Mouse (Mus musculus) erythroblast, embryonic 14.5 days (primary cell): ENCODE results near the gene Gbf1. TPM values are rescaled to one million over a fixed set of nuclear protein-coding genes. Genes with fewer than 3 reads are reported as not detected.

Source experiments
- H3K27me3 ChIP-seq: 2 replicates; pipeline ENCODE4 v1.6.1; 2012; ENCODE audit warnings: inconsistent platforms; ENCODE audit not compliant: control insufficient read depth
- H3K36me3 ChIP-seq: 2 replicates; pipeline ENCODE4 v1.6.1; 2012; ENCODE audit warnings: mild to moderate bottlenecking, inconsistent platforms; ENCODE audit not compliant: control insufficient read depth
- H3K4me1 ChIP-seq: 2 replicates; pipeline ENCODE4 v1.6.1; 2012; ENCODE audit warnings: inconsistent platforms; ENCODE audit not compliant: control insufficient read depth
- H3K4me3 ChIP-seq: replicated peaks from 2 replicates; pipeline ENCODE3; 2012; ENCODE audit warnings: moderate library complexity, mild to moderate bottlenecking, inconsistent platforms
- H3K9me3 ChIP-seq: 2 replicates; pipeline ENCODE4 v1.6.1; 2012; ENCODE audit warnings: low read length, inconsistent platforms, mixed read lengths; ENCODE audit not compliant: control insufficient read depth
- GATA1 ChIP-seq: IDR thresholded peaks from 2 replicates; pipeline ENCODE4 v1.6.1; 2012; ENCODE audit warnings: low read length, inconsistent platforms, mixed read lengths
- TAL1 ChIP-seq: IDR thresholded peaks from 3 replicates; pipeline ENCODE4 v1.6.1; 2012; ENCODE audit warnings: low read length, inconsistent platforms, mixed read lengths
- polyA plus RNA-seq: library from polyadenylated mRNA; stranded (reverse); fragments of >175 nt; gene quantifications from 2 replicates; pipeline ENCODE4 v1.2.3, GENCODE M21; 2012

Gbf1 gene
- polyA plus RNA-seq, 1 experiment, result 31.8 TPM

- Histone ChIP-seq H3K27me3 (peaks cover 95% of the 10 kb centered on the region), H3K4me1 (peaks cover 51% of the 10 kb centered on the region), H3K36me3 (no peaks in the 10 kb centered on the region; the same call in 1 of the 2 replicates), H3K4me3 (no peak overlapping the region), H3K9me3 (peaks cover 19% of the 10 kb centered on the region)
- TF ChIP-seq GATA1 (no peak), TAL1 (no peak)
These were observed 167.9 kb downstream of the Gbf1 start for GRCm38 (mm10) chr19:46320076-46320785.

- Histone ChIP-seq H3K9me3 (peaks cover 19% of the 10 kb centered on the region), H3K4me1 (peaks cover 48% of the 10 kb centered on the region), H3K27me3 (peaks cover 100% of the 10 kb centered on the region), H3K4me3 (no peak overlapping the region), H3K36me3 (no peaks in the 10 kb centered on the region; the same call in 1 of the 2 replicates)
- TF ChIP-seq GATA1 (no peak), TAL1 (no peak)
These were observed 169.0 kb downstream of the Gbf1 start for GRCm38 (mm10) chr19:46321101-46321943.

GRCm38 (mm10) chr19:46322144-46322995 is 170.1 kb downstream of the Gbf1 start:
- peaks cover 48% of the 10 kb centered on the region for H3K4me1 ChIP-seq
- H3K9me3 ChIP-seq, result peaks cover 17% of the 10 kb centered on the region
- H3K4me3 ChIP-seq, result no peak overlapping the region
- no peaks in the 10 kb centered on the region for H3K36me3 ChIP-seq
- TF ChIP-seq TAL1, result no peak
- no peak for TF ChIP-seq GATA1
- H3K27me3 ChIP-seq, result peaks cover 100% of the 10 kb centered on the region

GRCm38 (mm10) chr19:46322996-46323572 is 170.8 kb downstream of the Gbf1 start:
- H3K36me3 ChIP-seq, result no peaks in the 10 kb centered on the region
- H3K4me1 ChIP-seq, result peaks cover 48% of the 10 kb centered on the region
- peaks cover 13% of the 10 kb centered on the region for H3K9me3 ChIP-seq
- no peak for TF ChIP-seq GATA1
- no peak for TF ChIP-seq TAL1
- peaks cover 97% of the 10 kb centered on the region for H3K27me3 ChIP-seq
- no peak overlapping the region for H3K4me3 ChIP-seq

GRCm38 (mm10) chr19:46323716-46324115 is 171.4 kb downstream of the Gbf1 start:
- TF ChIP-seq GATA1 (no peak), TAL1 (no peak)
- Histone ChIP-seq H3K4me3 (no peak overlapping the region), H3K9me3 (peaks cover 8% of the 10 kb centered on the region; the same call in 1 of the 2 replicates), H3K27me3 (peaks cover 91% of the 10 kb centered on the region), H3K36me3 (no peaks in the 10 kb centered on the region), H3K4me1 (peaks cover 47% of the 10 kb centered on the region)

- Histone ChIP-seq H3K4me1 (peaks cover 48% of the 10 kb centered on the region), H3K4me3 (no peak overlapping the region), H3K9me3 (peaks cover 4% of the 10 kb centered on the region; the same call in 1 of the 2 replicates), H3K36me3 (no peaks in the 10 kb centered on the region), H3K27me3 (peaks cover 91% of the 10 kb centered on the region)
- TF ChIP-seq GATA1, result no peak
- TF ChIP-seq TAL1, result no peak
These were observed 172.1 kb downstream of the Gbf1 start for GRCm38 (mm10) chr19:46324366-46324765.

GRCm38 (mm10) chr19:46324918-46325317 is 172.6 kb downstream of the Gbf1 start:
- Histone ChIP-seq H3K4me3 (no peak overlapping the region), H3K27me3 (peaks cover 86% of the 10 kb centered on the region), H3K9me3 (peaks cover 3% of the 10 kb centered on the region; the same call in 1 of the 2 replicates), H3K36me3 (no peaks in the 10 kb centered on the region), H3K4me1 (peaks cover 50% of the 10 kb centered on the region)
- TF ChIP-seq GATA1 (no peak), TAL1 (no peak)

GRCm38 (mm10) chr19:46326019-46326755 is 173.9 kb downstream of the Gbf1 start:
- H3K4me3 ChIP-seq, result no peak overlapping the region
- H3K36me3 ChIP-seq, result peaks cover 12% of the 10 kb centered on the region
- TF ChIP-seq TAL1 (no peak), GATA1 (no peak)
- H3K27me3 ChIP-seq, result peaks cover 74% of the 10 kb centered on the region
- H3K9me3 ChIP-seq, result no peaks in the 10 kb centered on the region
- H3K4me1 ChIP-seq, result peaks cover 52% of the 10 kb centered on the region
